Mouse (Mus musculus) thymus, adult 2 months (tissue): ENCODE measurements around the gene Atpif1. TPM values are rescaled to one million over a fixed set of nuclear protein-coding genes. Genes with fewer than 3 reads are reported as not detected.
"Not testable (repeated sequence)": the region's sequence is repeated elsewhere in the genome, so short reads cannot be mapped to it uniquely, and the experiment has no call there.

Experiments
- DNase-seq: peaks from one replicate; pipeline ENCODE4 v3.0.0; 2021
- H3K27ac ChIP-seq: fragments of 200-500 bp; 2 replicates; pipeline ENCODE4 v1.5.1; 2012; ENCODE audit warnings: low read length, control low read depth; ENCODE audit not compliant: control insufficient read depth, insufficient read depth
- H3K27me3 ChIP-seq: fragments of 200-500 bp; 2 replicates; pipeline ENCODE4 v1.6.1; 2012; ENCODE audit warnings: mild to moderate bottlenecking, low read length, moderate library complexity, mixed read lengths; ENCODE audit not compliant: control insufficient read depth, insufficient read depth
- H3K36me3 ChIP-seq: fragments of 200-500 bp; 2 replicates; pipeline ENCODE4 v1.6.1; 2012; ENCODE audit warnings: mild to moderate bottlenecking, low read length, moderate library complexity; ENCODE audit not compliant: control insufficient read depth, insufficient read depth
- H3K4me1 ChIP-seq: fragments of 200-500 bp; replicated peaks from 2 replicates; pipeline ENCODE4 v1.6.1; 2012; ENCODE audit warnings: low read length; ENCODE audit not compliant: control insufficient read depth, insufficient read depth
- H3K4me3 ChIP-seq: fragments of 200-500 bp; 2 replicates; pipeline ENCODE4 v1.5.1; 2012; ENCODE audit warnings: mild to moderate bottlenecking, low read length, control low read depth, moderate library complexity; ENCODE audit not compliant: control insufficient read depth, insufficient read depth
- CTCF ChIP-seq: fragments of 200-500 bp; IDR thresholded peaks from 2 replicates; pipeline ENCODE4 v1.5.1; 2012; ENCODE audit warnings: mild to moderate bottlenecking, control low read depth, low read length, moderate library complexity, borderline replicate concordance; ENCODE audit not compliant: control insufficient read depth, poor library complexity, insufficient read depth; ENCODE audit errors: extremely low read depth
- POLR2A ChIP-seq: fragments of 200-500 bp; IDR thresholded peaks from 2 replicates; pipeline ENCODE4 v1.6.1; 2012; ENCODE audit warnings: mild to moderate bottlenecking, low read length, control low read depth, moderate library complexity; ENCODE audit not compliant: control insufficient read depth, poor library complexity, insufficient read depth; ENCODE audit errors: extremely low read depth
- WGBS: fragments of 180-500 bp; shearing (Covaris S2); methylation state at CpG from one replicate; pipeline ENCODE4 v1.1.7; 2018; 5-methylcytosine and 5-hydroxymethylcytosine counted together
- polyA plus RNA-seq: library from polyadenylated mRNA; depleted of rRNA; stranded (reverse); fragments of >200 nt; gene quantifications from 2 replicates; pipeline ENCODE4 v1.2.3, GENCODE M21; 2012; rRNA removed

The Atpif1 gene
- polyA plus RNA-seq, 1 experiment: 109 TPM

DNA sequence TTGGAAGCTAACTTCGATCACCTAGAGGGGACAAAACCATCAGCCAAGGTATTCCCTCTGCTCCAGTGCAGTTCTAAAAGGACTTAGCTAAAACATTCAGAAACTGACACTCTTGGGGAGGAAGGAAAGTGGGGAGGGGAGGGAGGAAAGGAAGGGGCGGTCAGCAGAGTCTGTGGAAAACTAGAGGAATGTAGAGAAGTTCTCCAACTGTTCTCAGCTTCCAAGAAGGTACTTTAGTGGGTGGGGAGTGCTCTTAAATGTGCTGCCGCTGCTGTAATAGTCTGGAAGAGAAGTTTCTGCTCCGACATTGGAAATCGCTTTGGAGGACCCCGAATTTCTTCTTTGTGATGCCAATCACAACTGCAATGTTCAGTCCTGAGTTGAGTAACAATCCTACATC is 44.5 kb downstream of the Atpif1 start:
- Histone ChIP-seq H3K27ac (no peak overlapping the region), H3K4me3 (no peak overlapping the region), H3K4me1 (no peaks in the 10 kb centered on the region), H3K36me3 (no peaks in the 10 kb centered on the region), H3K27me3 (no peaks in the 10 kb centered on the region)
- 92% methylated on average over 6 of the region's 6 CpGs for WGBS
- no peak for DNase-seq
- TF ChIP-seq CTCF (no peak), POLR2A (no peak)

DNA sequence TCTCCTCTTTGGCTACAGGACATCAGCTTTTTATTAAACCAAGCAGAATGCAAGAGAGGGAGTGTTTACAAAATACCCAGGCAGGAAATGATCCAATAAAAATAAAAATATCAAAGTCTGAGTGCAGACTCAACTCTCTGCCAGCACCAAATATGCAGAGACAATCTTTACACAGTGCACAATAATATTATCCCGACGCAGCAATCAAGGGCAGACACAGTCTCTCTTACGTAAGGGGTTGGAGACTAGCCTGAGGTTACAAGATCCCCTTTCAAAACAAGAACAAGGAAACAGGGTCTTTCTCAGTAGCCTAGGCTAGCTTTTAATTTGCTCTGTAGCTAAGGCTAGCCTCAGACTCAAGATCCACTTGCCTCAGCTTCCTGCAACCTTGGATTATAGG is 44.9 kb downstream of the Atpif1 start:
- Histone ChIP-seq H3K4me3 (no peak overlapping the region), H3K27me3 (no peaks in the 10 kb centered on the region), H3K4me1 (no peaks in the 10 kb centered on the region), H3K27ac (no peak overlapping the region), H3K36me3 (no peaks in the 10 kb centered on the region)
- TF ChIP-seq CTCF (no peak), POLR2A (no peak)
- no peak for DNase-seq
- 97% methylated on average over 3 of the region's 3 CpGs for WGBS

DNA sequence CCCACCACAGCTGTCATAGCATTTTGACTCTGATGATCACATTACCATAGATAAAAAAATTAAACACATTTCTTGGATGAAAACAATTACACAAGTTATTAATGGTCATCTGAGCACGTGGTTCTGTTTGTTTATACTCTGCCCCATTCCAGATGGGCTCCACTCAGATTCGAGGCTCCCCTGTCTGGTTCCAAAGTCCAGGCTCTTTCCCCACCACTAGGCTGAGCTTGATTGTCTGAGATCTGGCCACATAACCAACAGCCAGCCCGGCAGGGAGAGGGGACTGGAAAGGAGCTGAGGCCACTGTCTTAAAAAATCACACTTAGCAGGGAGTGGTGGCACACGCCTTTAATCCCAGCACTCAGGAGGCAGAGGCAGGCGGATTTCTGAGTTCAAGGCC is 48.6 kb downstream of the Atpif1 start:
- H3K4me1 ChIP-seq: no peaks in the 10 kb centered on the region
- DNase-seq: no peak
- no peaks in the 10 kb centered on the region for H3K27me3 ChIP-seq
- H3K4me3 ChIP-seq: no peak overlapping the region
- TF ChIP-seq POLR2A: no peak
- TF ChIP-seq CTCF: no peak
- H3K27ac ChIP-seq: no peak overlapping the region
- H3K36me3 ChIP-seq: no peaks in the 10 kb centered on the region
- WGBS: 90% methylated on average over 5 of the region's 5 CpGs

DNA sequence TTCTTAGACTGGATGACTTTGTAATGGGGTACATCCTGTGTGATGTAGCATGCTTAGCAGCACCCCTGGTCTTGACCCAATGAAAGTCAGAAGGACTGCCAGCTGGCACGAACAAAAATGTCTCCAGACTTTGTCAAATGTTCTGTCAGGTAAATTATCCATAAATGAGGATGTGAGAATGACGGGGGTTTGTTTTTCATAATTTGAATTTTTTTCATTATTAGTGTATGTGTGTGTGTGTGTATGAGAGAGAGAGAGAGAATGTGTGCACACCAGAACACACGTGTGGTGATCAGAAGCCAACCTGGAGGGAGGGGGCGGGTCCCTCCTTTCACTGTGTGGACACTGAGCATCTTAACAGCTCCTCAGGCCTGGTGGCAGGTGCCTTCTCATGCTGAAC is 49.2 kb downstream of the Atpif1 start:
- no peak overlapping the region for H3K27ac ChIP-seq

DNA sequence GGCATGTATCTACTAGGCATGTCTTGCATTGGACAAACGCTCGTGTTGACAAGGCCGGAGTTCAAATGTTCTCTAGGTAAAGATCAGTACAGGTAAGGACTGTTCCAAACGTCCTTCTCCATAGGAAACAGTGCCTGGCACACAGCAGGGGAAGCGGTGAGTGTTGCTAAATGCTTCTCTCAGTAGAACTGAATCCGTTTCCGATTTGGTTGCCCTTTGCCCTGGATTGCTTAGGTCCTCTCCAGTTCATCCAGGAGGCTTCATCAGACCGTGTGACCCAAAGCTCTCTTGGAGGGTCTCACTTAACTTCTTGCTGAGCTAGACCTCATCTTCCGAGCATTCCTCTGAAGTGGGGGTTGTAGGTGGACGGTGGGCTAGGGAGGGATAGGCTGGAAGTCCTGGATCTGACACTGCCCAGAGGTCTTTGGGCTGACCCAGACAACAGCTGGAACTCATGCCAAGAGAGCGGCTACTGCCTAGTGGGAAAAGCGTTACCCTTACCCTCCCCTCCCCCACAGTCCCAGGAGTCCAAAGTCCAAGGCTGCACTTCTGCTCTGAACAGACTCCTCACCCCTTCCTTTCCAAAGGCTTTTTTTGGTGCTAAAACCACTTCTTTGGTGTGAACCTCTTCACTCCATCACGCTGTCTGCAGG is 50.4 kb downstream of the Atpif1 start:
- Histone ChIP-seq H3K36me3 (no peaks in the 10 kb centered on the region), H3K27ac (no peak overlapping the region), H3K4me1 (no peaks in the 10 kb centered on the region), H3K4me3 (no peak overlapping the region), H3K27me3 (no peaks in the 10 kb centered on the region)
- 93% methylated on average over 13 of the region's 13 CpGs for WGBS
- DNase-seq: no peak
- TF ChIP-seq POLR2A: no peak
- TF ChIP-seq CTCF: no peak

More for the DNA sequence above, 49.2 kb downstream of the Atpif1 start:
- 94% methylated on average over 4 of the region's 4 CpGs for WGBS
- Histone ChIP-seq H3K4me1 (no peaks in the 10 kb centered on the region), H3K27me3 (no peaks in the 10 kb centered on the region), H3K4me3 (no peak overlapping the region), H3K36me3 (no peaks in the 10 kb centered on the region)
- TF ChIP-seq CTCF: no peak
- no peak for TF ChIP-seq POLR2A
- no peak for DNase-seq

DNA sequence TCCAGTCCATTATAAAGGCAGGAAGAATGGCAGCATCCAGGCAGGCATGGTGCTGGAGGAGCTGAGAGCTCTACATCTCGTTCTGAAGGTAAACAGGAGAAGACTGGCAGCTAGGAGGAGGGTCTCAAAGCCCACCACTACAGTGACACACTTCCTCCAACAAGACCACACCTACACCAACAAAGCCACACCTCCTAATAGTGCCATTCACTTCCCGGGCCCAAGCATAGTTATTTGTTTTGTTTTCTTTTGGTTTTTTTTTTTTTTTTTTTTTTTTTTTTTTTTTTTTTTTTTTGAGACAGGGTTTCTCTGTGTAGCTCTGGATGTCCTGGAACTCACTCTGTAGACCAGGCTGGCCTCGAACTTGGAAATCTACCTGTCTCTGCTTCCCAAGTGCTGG is 51.4 kb downstream of the Atpif1 start:
- not testable (repeated sequence) for DNase-seq, H3K4me3 ChIP-seq, H3K4me1 ChIP-seq, H3K27ac ChIP-seq, H3K27me3 ChIP-seq, H3K36me3 ChIP-seq
- WGBS: 80% methylated on average over 3 of the region's 3 CpGs

Other genes with a start within 250 kb of the Atpif1 start
- gene Rab42, start 230.3 kb downstream of the Atpif1 start, polyA plus RNA-seq: 6.2 and 6.8 TPM in 2 replicates
- 18.9 and 23.1 TPM in 2 replicates for gene Trnau1ap, start 204.1 kb downstream of the Atpif1 start, polyA plus RNA-seq
- gene Rcc1, start 180.1 kb downstream of the Atpif1 start, polyA plus RNA-seq: 31.9 and 40.8 TPM in 2 replicates
- 11.3 and 13.0 TPM in 2 replicates for gene Phactr4, start 111.2 kb downstream of the Atpif1 start, polyA plus RNA-seq
- gene Med18, start 69.7 kb downstream of the Atpif1 start, polyA plus RNA-seq: 6.7 and 10.4 TPM in 2 replicates
- 12.8 and 13.2 TPM in 2 replicates for gene Sesn2, start 23.2 kb downstream of the Atpif1 start, polyA plus RNA-seq
- gene Dnajc8, start 1.9 kb upstream of the Atpif1 start, polyA plus RNA-seq: 45.6 and 46.4 TPM in 2 replicates
- 7.1 and 8.5 TPM in 2 replicates for gene Ptafr, start 30.4 kb upstream of the Atpif1 start, polyA plus RNA-seq
- gene Eya3, start 105.3 kb upstream of the Atpif1 start, polyA plus RNA-seq: 58.6 and 63.6 TPM in 2 replicates
- 4.4 and 7.5 TPM in 2 replicates for gene Xkr8, start 198.9 kb upstream of the Atpif1 start, polyA plus RNA-seq
- gene Smpdl3b, start 223.6 kb upstream of the Atpif1 start, polyA plus RNA-seq: 1.5 and 2.3 TPM in 2 replicates
- gene Rpa2, start 234.7 kb upstream of the Atpif1 start, polyA plus RNA-seq: 52.5 and 61.4 TPM in 2 replicates